Mouse (Mus musculus): Measurements from ENCODE around the gene Mtmr3. TPM values are rescaled to one million over a fixed set of nuclear protein-coding genes. Genes with fewer than 3 reads are reported as not detected.
A peak's percentile ranks its signal among the peaks of the same experiment; 100 is the strongest.
"Not testable (repeated sequence)": the region's sequence is repeated elsewhere in the genome, so short reads cannot be mapped to it uniquely, and the experiment has no call there.

The Mtmr3 gene
- total RNA-seq, 1 experiment from 2014 or later: 60.3 TPM

- no peak for ATAC-seq (replicated peaks in 1 of 2; ENCODE audit: insufficient read depth in 1 of 2, low FRiP score in 2 of 2, low TSS enrichment in 1 of 2, low read depth in 1 of 2, poor library complexity in 2 of 2, severe bottlenecking in 2 of 2)
Observed at GRCm38 (mm10) chr11:4606541-4606940, 11.9 kb upstream of the Mtmr3 start.

- ATAC-seq (replicated peaks in 1 of 2; ENCODE audit: insufficient read depth in 1 of 2, low FRiP score in 2 of 2, low TSS enrichment in 1 of 2, low read depth in 1 of 2, poor library complexity in 2 of 2, severe bottlenecking in 2 of 2): peak; percentile 68 to 72; a peak in 3 of 4 replicates
Observed at GRCm38 (mm10) chr11:4605414-4605813, 10.8 kb upstream of the Mtmr3 start.

- peak in 1 of 2 experiments; percentile 27; a peak in 1 of 4 replicates for ATAC-seq (replicated peaks in 1 of 2; ENCODE audit: insufficient read depth in 1 of 2, low FRiP score in 2 of 2, low TSS enrichment in 1 of 2, low read depth in 1 of 2, poor library complexity in 2 of 2, severe bottlenecking in 2 of 2)
Observed at GRCm38 (mm10) chr11:4604441-4604840, 9.8 kb upstream of the Mtmr3 start.

- 0 out of 4 replicates have a peak, but pooled peaks of 1 of the 2 experiments have one; percentile 22 for ATAC-seq (replicated peaks in 1 of 2; ENCODE audit: insufficient read depth in 1 of 2, low FRiP score in 2 of 2, low TSS enrichment in 1 of 2, low read depth in 1 of 2, poor library complexity in 2 of 2, severe bottlenecking in 2 of 2)
Observed at GRCm38 (mm10) chr11:4602691-4603441, 8.2 kb upstream of the Mtmr3 start.

GRCm38 (mm10) chr11:4601890-4602289, 7.2 kb upstream of the Mtmr3 start:
- no peak for ATAC-seq (replicated peaks in 1 of 2; ENCODE audit: insufficient read depth in 1 of 2, low FRiP score in 2 of 2, low TSS enrichment in 1 of 2, low read depth in 1 of 2, poor library complexity in 2 of 2, severe bottlenecking in 2 of 2)

GRCm38 (mm10) chr11:4599916-4600315, 5.3 kb upstream of the Mtmr3 start:
- ATAC-seq (replicated peaks in 1 of 2; ENCODE audit: insufficient read depth in 1 of 2, low FRiP score in 2 of 2, low TSS enrichment in 1 of 2, low read depth in 1 of 2, poor library complexity in 2 of 2, severe bottlenecking in 2 of 2): peak; percentile 58 to 68

GRCm38 (mm10) chr11:4598411-4598810, 3.7 kb upstream of the Mtmr3 start:
- no peak for ATAC-seq (replicated peaks in 1 of 2; ENCODE audit: insufficient read depth in 1 of 2, low FRiP score in 2 of 2, low TSS enrichment in 1 of 2, low read depth in 1 of 2, poor library complexity in 2 of 2, severe bottlenecking in 2 of 2)

- ATAC-seq (replicated peaks in 1 of 2; ENCODE audit: insufficient read depth in 1 of 2, low FRiP score in 2 of 2, low TSS enrichment in 1 of 2, low read depth in 1 of 2, poor library complexity in 2 of 2, severe bottlenecking in 2 of 2): peak in 1 of 2 experiments; percentile 15; a peak in 1 of 4 replicates
Observed at GRCm38 (mm10) chr11:4593849-4594607, 635 bp downstream of the Mtmr3 start.

- no peak for ATAC-seq (replicated peaks in 1 of 2; ENCODE audit: insufficient read depth in 1 of 2, low FRiP score in 2 of 2, low TSS enrichment in 1 of 2, low read depth in 1 of 2, poor library complexity in 2 of 2, severe bottlenecking in 2 of 2)
Observed at GRCm38 (mm10) chr11:4593491-4593848, 1.2 kb downstream of the Mtmr3 start.

GRCm38 (mm10) chr11:4591811-4592210, 2.9 kb downstream of the Mtmr3 start:
- ATAC-seq (replicated peaks in 1 of 2; ENCODE audit: insufficient read depth in 1 of 2, low FRiP score in 2 of 2, low TSS enrichment in 1 of 2, low read depth in 1 of 2, poor library complexity in 2 of 2, severe bottlenecking in 2 of 2): no peak

GRCm38 (mm10) chr11:4578682-4579081, 16.0 kb downstream of the Mtmr3 start:
- no peak for ATAC-seq (replicated peaks in 1 of 2; ENCODE audit: insufficient read depth in 1 of 2, low FRiP score in 2 of 2, low TSS enrichment in 1 of 2, low read depth in 1 of 2, poor library complexity in 2 of 2, severe bottlenecking in 2 of 2)

- no peak for ATAC-seq (replicated peaks in 1 of 2; ENCODE audit: insufficient read depth in 1 of 2, low FRiP score in 2 of 2, low TSS enrichment in 1 of 2, low read depth in 1 of 2, poor library complexity in 2 of 2, severe bottlenecking in 2 of 2)
Observed at GRCm38 (mm10) chr11:4577079-4577478, 17.6 kb downstream of the Mtmr3 start.

GRCm38 (mm10) chr11:4576090-4576732, 18.5 kb downstream of the Mtmr3 start:
- ATAC-seq (replicated peaks in 1 of 2; ENCODE audit: insufficient read depth in 1 of 2, low FRiP score in 2 of 2, low TSS enrichment in 1 of 2, low read depth in 1 of 2, poor library complexity in 2 of 2, severe bottlenecking in 2 of 2): not testable (repeated sequence)

- ATAC-seq (replicated peaks in 1 of 2; ENCODE audit: insufficient read depth in 1 of 2, low FRiP score in 2 of 2, low TSS enrichment in 1 of 2, low read depth in 1 of 2, poor library complexity in 2 of 2, severe bottlenecking in 2 of 2): no peak
Observed at GRCm38 (mm10) chr11:4571491-4571901, 23.2 kb downstream of the Mtmr3 start.

GRCm38 (mm10) chr11:4566333-4566732, 28.3 kb downstream of the Mtmr3 start:
- no peak for ATAC-seq (replicated peaks in 1 of 2; ENCODE audit: insufficient read depth in 1 of 2, low FRiP score in 2 of 2, low TSS enrichment in 1 of 2, low read depth in 1 of 2, poor library complexity in 2 of 2, severe bottlenecking in 2 of 2)

GRCm38 (mm10) chr11:4565545-4565944, 29.1 kb downstream of the Mtmr3 start:
- ATAC-seq (replicated peaks in 1 of 2; ENCODE audit: insufficient read depth in 1 of 2, low FRiP score in 2 of 2, low TSS enrichment in 1 of 2, low read depth in 1 of 2, poor library complexity in 2 of 2, severe bottlenecking in 2 of 2): no peak

- no peak; a peak in 1 of 4 replicates for ATAC-seq (replicated peaks in 1 of 2; ENCODE audit: insufficient read depth in 1 of 2, low FRiP score in 2 of 2, low TSS enrichment in 1 of 2, low read depth in 1 of 2, poor library complexity in 2 of 2, severe bottlenecking in 2 of 2)
Observed at GRCm38 (mm10) chr11:4553274-4554063, 41.2 kb downstream of the Mtmr3 start.

Data from hematopoietic stem cell, adult 5-6 weeks (primary cell).